Mouse (Mus musculus): ENCODE data around the gene Gm14137. TPM values are rescaled to one million over a fixed set of nuclear protein-coding genes. Genes with fewer than 3 reads are reported as not detected.

Gm14137 gene
- total RNA-seq (2022): not detected

DNA sequence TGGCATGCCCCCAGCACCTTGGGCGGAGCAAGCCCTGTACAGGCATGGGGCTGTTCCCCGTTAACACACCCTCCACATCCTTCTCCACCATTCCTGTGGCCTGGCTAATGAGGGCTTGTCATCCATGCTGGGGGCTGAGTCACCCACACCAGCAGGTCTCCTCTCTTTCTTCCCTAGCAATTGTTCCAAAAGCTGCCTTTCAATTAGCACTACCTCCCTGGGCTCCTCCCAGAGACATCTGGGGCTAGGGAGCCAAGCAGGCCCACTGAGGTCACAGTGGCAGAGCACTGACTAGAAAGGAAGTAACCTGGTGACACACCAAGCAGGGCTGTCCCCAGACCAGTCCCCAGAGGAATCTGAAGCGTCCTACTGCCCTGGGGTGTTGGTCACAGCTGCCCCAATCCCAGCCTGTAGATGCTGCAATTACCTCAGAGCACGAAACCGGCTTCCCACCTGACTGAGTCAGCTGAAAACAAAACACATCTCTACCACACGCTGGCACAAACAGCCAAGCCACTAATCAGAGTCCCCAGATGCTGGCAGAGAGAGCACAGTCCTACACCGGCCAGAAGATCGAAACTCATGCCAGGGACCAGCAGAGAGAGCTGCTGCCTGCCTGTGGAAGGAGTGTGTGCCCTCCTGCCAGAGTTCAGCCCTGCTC, at the start of gene Gm14137:
Gene Gm14137, plus strand, starts transcription at position 519 of the 661 bp plus-strand sequence.
- DNase-seq (ENCODE audit: low spot score): no peak

DNA sequence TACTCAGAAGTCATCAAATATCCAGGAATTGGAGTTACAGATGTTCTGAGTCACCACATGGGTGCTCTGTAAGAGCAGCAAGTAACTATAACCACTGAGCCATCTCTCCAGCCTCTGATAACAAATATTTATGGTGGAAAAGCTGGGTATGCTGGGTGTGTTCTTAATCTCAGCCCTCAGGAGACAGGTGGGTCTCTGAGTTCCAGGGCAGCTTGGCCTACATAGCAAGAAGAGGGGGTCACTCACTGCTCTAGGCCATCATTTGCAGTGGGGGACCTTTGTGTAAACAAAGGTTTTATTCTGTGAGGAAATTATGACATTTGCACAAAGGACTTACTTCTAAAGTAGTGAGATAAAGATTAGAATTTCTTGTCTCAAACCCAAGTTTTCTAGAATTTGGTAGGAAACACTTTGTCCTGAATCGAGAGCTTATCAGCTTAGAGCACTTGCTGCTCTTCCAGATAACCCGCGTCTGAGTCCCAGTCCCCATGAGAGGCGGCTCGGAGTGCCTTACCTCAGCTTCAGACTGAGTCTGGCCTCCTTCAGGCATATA, 37.9 kb upstream of the Gm14137 start:
- DNase-seq (ENCODE audit: low spot score): no peak

DNA sequence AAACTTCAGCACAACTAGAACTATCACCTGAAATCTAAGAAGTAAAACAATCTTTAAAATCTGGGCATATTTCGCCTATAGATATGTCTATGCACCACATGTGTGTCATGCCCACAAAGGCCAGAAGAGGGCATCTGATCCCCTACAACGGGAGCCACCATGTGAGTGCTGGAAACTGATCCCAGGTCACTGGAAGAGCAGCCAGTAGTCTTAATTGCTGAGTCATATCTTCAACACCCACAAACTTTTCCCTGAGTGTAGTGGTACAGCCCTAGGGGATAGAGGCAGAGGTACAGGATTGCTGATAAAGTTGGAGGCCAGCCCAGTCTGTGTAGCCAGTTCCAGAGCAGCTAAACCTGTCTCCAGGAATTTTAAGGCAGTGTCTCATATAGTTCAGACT, 29.1 kb upstream of the Gm14137 start:
- no peak for DNase-seq (ENCODE audit: low spot score)

DNA sequence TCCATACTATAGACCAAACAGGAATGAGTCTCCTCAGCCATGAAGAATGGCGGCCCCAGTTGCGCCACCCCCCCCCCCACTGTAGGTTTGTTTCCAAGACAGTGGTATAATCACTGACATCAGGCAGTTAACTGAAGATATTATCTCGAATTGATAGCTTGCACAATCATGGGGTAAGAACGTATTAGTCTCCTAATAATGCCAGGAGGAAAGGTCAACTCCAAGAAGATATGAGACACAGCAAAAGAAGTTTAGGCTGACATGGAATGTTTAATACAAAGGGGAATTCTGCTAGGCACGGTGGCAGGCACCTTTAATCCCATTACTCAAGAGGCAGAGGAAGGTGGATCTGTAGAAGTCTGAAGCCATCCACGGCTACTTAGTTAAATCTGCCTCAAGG, 27.9 kb upstream of the Gm14137 start:
- no peak for DNase-seq (ENCODE audit: low spot score)

DNA sequence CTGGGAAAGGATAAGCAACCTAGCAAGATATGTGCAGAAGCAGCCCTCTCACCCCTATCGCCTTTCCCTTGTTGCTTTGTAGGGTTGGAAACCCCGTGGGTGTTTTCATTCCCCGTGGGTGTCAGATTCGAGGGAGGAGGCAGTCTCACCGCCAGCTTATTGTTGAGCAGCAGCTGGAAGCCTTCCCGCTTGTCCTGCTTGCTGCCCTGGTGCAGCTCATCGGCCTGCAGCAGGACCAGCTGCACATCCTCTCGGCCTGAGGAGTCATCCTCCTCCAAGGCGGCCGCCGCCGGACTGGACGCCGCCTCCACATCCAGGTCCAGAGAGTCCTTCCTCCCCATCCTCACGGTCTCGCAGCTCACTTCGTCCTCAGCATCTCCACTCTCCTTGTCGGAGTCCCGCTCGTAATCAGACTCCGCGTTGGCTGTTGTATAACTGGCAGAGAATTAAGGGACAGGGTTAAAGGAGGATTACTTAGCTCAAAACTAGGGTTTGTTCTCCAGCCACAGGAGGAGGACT, 27.1 kb upstream of the Gm14137 start:
- no peak for DNase-seq (ENCODE audit: low spot score)

DNA sequence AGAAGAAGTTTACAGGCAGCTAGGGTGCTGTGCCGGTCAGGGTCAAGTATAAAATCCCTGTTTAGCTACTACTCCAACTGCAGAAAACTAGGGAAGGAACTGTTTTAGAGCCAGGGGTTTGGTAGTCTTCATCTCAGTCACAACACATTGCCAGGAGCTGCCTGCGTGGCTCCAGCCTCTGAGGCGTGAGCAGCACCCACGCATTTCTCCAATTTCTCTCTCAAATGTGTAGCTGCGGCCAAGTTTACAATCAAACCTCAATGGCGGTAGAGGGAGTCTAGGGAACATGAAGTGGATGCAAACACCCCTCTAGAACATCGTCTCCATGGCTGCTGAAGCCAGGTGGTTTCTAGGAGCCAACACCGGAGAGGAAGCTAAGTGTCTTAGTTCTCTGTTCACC, 26.5 kb upstream of the Gm14137 start:
- DNase-seq (ENCODE audit: low spot score): no peak

DNA sequence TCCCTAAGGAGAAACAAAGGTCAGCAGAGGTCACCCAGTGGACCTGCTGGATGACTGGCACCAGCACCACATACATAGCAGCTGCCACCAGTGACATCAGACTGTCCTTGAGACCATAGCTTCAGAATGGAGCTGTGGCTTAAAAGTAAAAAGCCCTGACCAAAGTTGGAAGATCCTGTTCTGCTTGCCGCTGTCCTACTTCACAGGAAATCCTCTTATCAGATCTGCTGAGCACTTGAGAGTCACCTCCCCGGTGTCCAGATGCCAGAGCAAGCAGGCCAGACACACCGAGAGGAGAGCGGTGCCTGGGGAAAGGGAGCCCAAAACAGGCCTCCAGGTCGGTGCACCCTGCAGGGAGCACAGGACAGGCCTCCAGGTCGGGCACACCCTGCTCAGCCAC, 22.1 kb upstream of the Gm14137 start:
- DNase-seq (ENCODE audit: low spot score): no peak

DNA sequence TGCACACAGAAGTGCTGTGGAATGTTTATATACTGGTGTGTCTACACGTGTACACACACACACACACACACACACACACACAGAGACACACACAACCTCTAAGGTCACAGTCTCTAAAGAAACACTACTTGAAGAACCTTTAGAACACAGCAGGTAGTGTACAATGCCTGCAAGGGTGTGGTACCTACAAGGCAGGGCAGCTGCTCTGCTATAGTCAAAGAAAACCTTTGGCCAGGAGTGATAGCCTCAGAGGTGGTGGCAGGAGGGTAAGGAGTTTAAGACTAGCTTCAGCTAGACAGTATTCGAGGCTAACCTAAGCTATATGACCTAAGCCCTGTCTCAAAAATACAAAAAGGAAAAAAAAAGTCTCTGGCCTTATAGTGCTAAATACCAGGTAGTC, 19.6 kb upstream of the Gm14137 start:
- no peak for DNase-seq (ENCODE audit: low spot score)

DNA sequence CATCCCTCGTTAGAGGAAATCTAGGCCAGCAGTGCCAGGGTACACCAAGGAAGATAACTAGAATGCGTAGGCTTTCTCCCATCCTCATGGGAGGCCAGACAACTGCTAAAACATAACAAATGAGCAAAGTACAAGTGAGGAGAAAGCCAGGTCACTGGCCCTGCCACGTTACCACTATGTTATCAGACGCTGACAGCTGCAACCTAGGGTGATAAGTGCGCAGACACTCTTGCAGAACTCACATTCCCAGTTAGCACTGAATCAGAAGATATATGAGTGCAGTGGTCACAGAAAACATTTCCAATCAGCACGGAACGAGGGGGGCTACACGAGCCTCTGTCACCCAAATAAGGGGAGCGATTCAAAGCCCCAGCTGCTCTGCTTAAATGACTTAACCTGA, 18.9 kb upstream of the Gm14137 start:
- DNase-seq (ENCODE audit: low spot score): no peak

DNA sequence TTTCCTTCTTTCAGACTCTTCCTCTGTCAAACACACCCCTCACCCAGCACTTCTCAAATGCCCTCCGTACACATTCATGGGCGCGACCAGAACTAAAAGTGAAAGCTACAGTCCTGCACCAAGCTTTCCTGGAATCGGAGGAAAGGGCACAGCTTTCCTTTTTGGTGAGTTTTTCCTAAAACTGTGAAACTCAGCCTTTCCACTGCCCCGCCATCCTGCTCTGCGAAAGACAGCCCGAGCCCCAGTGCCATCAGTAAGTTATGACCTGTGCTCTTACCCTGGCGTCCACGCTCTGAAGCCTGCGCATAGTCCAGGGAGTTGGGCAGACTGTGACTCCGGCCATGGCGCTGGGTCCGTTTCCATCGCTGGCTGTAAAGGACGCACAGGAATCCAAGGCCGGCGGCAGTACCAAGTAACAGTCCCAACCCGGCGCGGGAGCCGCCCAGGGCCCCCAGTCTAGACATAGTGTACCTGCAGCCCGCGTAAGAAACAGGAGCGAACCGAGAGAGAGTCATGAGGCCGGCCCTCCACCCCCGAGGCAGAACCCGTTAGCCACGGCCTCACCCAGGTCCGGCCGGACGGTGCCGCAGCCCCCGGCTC, 18.1 kb upstream of the Gm14137 start:
- DNase-seq (ENCODE audit: low spot score): no peak

DNA sequence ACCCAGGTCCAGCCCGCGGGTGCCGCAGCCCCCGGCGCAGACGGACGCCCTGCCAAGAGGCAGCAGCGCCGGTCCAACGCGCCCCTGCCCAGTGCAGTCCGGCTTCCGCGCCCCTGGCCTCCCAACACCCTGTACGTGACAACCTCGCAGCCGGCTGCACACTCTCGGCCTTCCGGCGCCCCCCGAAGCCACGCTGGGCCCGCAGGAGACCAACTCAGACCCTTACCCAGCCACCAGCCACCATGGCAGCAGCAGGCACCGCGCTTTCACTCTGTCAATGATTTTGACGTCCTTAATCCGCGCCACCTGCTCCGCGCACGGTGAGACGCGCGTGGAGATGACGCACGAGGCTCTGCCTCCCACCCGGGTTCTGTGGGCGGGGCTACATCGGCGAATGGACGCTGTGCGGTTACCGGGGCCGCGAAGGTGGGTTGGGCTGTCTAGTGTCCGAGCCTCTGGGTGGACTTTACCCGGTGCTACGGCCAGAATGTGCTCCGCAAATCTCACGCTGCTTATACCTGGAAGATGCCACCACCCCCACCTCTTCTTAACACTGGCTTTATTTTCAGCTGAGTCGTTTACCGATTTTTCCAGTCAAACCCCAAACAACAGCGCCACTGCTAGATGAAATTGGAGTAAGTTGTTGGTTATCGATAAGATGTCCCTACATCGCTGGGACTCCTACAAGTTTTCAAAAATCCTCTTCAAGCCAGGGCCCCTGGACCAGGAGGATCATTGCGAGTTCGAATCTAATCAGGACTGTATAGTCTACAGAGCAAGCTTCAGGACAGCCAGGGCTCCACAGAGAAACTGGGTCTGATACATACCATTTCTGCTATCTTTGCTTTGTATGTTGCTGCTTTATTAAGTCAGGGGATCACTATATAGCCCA, 17.4 kb upstream of the Gm14137 start, which contains the start of gene Rmdn3:
Gene Rmdn3, minus strand, starts transcription at position 354 of the 892 bp plus-strand sequence.
- peak; percentile 91 for DNase-seq (ENCODE audit: low spot score)

DNA sequence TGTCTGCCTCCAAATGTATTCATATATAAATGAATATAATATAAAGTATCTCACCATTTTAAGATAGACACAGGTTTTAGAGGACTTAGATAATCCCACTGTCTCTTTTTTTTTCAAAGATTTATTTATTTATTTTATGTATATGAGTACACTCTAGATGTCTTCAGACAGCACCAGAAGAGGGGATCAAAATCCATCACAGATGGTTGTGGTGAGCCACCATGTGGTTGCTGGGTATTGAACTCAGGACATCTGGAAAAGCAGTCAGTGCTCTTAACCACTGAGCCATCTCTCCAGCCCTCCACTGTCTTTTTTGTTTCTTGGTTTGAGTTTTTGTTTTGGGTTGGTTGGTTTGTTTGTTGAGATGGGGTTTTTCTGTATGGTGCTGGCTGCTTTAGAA, 16.5 kb upstream of the Gm14137 start:
- no peak for DNase-seq (ENCODE audit: low spot score)

DNA sequence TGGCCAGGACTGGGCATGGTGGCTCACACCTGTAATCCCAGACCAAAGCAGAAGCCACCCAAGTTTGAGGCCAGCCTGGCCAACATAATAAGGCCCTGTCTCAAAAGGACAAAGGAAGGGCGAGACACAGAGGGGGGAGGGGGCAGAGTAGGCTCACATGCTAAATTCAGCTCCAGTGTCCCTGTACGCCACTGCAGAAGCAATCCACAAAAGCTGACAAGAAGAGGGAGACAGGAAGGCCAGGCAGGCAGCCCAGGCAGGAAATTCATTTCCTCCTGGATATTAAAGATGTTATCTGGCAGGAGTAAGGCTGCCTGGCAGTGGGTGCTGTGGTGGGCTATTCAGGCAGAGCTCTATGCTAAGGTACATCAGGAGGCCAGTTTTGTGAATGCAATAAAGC, 13.1 kb upstream of the Gm14137 start:
- DNase-seq (ENCODE audit: low spot score): no peak

DNA sequence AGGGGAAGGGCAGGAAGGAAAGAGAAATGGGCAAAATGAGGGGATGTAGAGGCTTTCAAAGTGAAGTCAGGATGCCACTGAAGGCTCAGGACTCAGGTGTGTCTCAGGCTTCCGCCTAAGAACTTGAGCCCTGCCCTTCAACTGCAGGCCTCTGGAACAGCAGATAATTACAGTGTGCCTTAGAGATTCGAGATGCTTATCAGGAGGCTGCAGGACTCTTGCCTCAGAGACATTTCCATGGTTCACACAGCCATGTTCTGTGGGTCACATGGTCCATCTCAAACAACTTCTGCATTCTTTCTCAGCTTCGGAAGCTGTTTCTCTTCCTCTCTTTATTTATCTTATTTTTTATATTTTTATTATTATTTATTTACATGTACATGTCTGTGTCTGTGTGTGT, 11.2 kb upstream of the Gm14137 start:
- DNase-seq (ENCODE audit: low spot score): no peak

DNA sequence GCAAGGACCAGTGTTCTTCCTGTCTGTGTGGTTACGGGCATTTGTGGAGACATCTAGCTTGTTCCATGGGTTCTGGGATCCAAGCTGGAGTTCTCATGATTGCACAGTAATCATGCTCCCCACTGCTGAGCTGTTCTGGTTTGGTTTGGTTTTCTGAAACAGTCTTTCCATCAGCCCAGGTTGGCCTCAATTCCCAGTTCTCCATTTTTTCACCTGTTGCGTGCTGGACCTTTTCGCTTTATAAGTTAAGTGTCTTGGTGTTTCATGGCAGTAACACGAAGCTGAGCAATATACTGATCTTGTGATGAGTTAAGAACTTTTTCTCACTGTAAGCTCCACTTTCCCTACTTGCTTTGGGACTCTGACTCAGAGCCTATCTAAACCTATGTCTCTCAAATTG, 10.3 kb upstream of the Gm14137 start:
- DNase-seq (ENCODE audit: low spot score): no peak

DNA sequence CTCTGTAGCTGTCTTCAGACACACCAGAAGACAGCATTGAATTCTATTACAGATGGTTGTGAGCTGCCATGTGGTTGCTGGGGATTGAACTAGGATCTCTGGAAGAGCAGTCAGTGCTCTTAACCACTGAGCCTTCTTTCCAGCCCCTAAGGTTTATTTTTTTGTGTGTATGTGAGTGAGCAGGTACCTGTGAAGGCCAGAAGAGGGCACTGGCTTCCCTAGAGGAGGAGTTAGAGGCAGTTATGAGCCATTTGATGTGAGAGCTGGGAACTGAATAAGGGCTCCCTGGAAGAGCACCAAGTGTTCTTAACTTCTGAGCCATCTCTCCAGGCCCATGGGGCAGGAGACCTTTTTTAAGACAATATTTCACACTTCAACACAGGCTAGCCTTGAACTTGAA, 8.9 kb upstream of the Gm14137 start:
- no peak for DNase-seq (ENCODE audit: low spot score)

DNA sequence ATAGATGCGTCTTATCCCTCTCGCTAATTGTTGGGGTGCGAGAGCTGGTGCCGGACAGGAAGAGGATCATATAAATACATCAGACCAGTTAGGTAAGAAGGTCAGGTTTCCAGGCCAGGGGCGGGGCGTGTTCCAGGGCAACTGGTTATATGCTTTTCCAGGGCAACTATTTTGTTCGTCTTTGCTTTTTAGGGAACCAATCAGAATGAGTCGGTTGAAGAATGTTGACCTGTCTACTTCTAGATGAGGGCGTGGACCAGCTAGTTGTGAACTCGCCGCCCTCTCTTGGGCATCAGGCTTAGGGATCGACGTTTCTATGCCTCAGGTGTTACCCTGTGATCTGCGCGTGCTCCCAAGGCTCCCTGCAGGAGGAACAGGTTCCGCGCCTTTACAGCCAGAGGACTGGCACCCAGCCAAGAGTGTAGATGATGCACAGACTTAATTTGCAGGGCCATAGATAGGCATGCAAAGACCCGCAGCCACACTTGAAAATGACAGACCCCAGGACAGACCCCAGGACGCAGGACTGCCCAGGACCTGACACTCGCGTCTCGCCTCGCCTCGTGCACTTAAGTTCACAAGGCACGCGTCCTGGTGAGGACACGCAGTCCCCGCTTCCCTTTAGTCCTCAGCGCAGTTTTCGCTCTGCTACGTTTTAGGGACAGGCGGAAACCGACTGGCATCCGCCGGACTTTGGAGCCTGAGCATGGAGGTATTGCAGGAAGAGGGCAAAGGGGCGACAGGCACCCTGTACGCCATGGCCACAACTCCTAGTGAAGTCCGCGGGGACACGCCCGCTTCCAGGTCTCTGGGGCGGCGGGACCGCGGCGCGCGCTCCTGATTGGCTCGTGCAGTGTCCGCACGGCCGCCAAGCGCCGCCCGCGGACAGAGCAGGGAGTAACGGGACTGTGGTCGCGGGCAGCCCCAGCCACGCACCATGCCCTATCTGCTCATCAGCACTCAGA, 7.1 kb upstream of the Gm14137 start, which contains the start of gene Gchfr:
Gene Gchfr, plus strand, starts transcription at position 873 of the 965 bp plus-strand sequence.
- DNase-seq (ENCODE audit: low spot score): peak; percentile 52

DNA sequence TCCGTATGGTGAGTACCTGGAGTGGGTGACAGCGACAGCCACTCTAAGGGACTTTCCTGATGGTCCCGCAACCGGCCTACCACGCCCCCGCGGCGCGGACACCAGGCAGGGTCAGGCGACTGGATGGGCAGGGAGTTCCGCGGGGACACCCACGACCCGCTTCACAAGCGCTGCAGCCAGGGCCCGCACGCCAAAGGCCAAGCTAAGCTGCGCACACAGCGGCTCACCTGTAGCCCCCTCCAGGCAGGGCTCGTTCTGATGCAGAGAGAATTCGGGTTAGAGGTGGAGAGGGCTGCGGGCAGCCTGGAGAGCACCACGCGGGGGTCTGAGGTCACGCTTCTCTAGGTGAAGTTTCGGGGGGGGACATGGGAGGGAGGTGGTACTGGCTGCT, 6.4 kb upstream of the Gm14137 start:
- DNase-seq (ENCODE audit: low spot score): no peak

DNA sequence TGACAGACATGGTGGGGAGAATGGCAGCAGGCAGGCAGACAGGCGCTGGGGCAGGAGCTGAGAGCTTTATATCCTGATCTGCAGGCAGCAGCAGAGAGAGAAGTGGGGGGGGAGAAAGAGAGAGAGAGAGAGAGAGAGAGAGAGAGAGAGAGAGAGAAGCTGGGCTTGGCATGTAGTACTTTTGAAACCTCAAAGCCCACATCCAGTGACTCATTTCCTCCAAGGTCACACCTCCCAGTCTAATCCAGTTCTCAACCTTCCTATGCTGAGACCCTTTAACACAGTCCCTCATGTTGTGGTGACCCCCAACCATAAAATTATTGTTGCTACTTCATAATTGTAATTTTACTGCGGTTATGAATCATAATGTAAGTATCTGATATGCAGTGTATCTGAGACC, 4.0 kb upstream of the Gm14137 start:
- no peak for DNase-seq (ENCODE audit: low spot score)

DNA sequence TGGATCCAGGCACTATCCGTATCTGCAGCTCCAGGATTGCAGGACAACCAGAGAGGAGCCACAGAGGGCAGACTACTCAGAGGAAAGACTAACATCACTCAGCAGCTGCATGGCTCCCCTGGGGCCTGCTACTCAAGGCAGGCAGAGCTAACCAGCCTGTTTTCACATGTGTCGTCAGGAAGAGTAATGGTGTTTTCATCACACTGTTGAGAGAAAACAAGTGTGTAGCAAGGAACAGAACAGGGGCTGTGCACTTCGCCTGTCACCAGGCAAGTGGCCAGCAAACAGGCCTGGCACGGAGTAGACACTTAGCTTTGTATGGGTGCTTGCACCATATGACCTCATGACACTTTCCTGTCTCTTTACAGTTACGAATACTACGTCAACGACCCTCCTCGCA, 2.7 kb upstream of the Gm14137 start:
- DNase-seq (ENCODE audit: low spot score): no peak

DNA sequence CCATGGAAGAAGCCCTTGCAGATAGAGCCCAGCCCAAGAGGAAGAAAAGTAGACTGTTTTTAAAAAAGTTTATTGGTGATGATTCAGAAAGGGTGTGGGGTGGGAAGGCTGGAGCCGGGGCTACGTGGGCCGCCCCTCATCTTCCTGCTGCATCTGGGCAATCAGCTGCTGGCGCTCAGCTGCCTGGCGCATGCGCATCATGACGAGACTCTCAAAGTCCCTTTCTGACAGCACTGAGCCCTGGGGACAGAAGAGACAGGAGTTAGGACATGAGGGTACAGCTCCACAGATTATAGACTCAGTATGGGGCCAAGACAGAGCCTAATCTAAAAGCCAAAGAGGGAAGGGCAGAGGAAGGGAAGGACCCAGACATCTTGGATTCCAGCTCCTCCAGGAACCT, 1.9 kb upstream of the Gm14137 start:
- no peak for DNase-seq (ENCODE audit: low spot score)
